Mouse (Mus musculus) thymus, adult 2 months (tissue): ENCODE measurements around the gene Ehhadh.

Experiments used
- CTCF ChIP-seq: fragments of 200-500 bp; IDR thresholded peaks from 2 replicates; pipeline ENCODE4 v1.5.1; 2012; ENCODE audit warnings: mild to moderate bottlenecking, control low read depth, low read length, moderate library complexity, borderline replicate concordance; ENCODE audit not compliant: control insufficient read depth, poor library complexity, insufficient read depth; ENCODE audit errors: extremely low read depth
- POLR2A ChIP-seq: fragments of 200-500 bp; IDR thresholded peaks from 2 replicates; pipeline ENCODE4 v1.6.1; 2012; ENCODE audit warnings: mild to moderate bottlenecking, low read length, control low read depth, moderate library complexity; ENCODE audit not compliant: control insufficient read depth, poor library complexity, insufficient read depth; ENCODE audit errors: extremely low read depth

GRCm38 (mm10) chr16:21719770-21720169, 67.8 kb downstream of the Ehhadh start:
- no peak for TF ChIP-seq CTCF
- no peak for TF ChIP-seq POLR2A
